Mouse (Mus musculus) thymus, adult 2 months (tissue): ENCODE data around the gene Spef1.

Source experiments
- CTCF ChIP-seq: fragments of 200-500 bp; IDR thresholded peaks from 2 replicates; pipeline ENCODE4 v1.5.1; 2012; ENCODE audit warnings: mild to moderate bottlenecking, control low read depth, low read length, moderate library complexity, borderline replicate concordance; ENCODE audit not compliant: control insufficient read depth, poor library complexity, insufficient read depth; ENCODE audit errors: extremely low read depth
- POLR2A ChIP-seq: fragments of 200-500 bp; IDR thresholded peaks from 2 replicates; pipeline ENCODE4 v1.6.1; 2012; ENCODE audit warnings: mild to moderate bottlenecking, low read length, control low read depth, moderate library complexity; ENCODE audit not compliant: control insufficient read depth, poor library complexity, insufficient read depth; ENCODE audit errors: extremely low read depth

GRCm38 (mm10) chr2:131145536-131145935 is 41.5 kb downstream of the Spef1 start:
- TF ChIP-seq CTCF: no peak
- TF ChIP-seq POLR2A: no peak
